Mouse (Mus musculus): ENCODE measurements around the gene Rps27rt. TPM values are rescaled to one million over a fixed set of nuclear protein-coding genes. Genes with fewer than 3 reads are reported as not detected.

Rps27rt gene
- total RNA-seq (2023), result 10 to 100 TPM; 73.8 to 92.1 TPM

DNA sequence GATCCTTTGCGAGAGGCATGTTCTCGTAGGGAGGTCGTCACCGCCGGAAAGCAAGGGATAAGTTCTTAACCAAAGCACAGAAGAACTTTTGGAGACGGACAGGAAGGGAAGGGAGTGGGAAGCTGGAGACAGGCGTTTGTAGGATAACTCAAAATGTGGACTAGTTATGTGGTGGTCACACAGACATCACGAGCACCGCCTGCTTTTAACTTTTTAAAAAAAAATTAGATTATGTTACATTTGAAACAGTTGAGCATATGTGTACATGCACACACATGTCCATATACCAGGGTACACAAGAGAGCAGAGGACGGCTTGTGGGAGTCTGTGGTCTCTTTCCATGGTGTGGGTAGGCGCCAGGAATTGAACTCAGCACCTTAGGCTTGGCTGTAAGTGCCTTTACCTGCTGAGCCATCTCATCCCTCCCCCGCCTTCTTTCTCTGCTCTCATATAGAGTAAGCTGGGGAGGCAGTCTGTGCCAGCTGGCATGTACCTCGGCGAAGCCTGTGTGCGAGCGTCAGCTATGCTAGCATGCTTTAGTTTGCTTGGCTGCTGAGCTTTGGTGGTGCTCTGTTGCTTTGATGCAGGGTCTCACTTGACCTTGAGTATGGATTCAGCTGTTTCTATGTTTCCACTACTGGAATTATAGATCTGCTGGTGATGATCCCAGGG, at the start of gene Rps27rt:
Gene Rps27rt, minus strand, starts transcription at position 51 of the 672 bp plus-strand sequence.

DNA sequence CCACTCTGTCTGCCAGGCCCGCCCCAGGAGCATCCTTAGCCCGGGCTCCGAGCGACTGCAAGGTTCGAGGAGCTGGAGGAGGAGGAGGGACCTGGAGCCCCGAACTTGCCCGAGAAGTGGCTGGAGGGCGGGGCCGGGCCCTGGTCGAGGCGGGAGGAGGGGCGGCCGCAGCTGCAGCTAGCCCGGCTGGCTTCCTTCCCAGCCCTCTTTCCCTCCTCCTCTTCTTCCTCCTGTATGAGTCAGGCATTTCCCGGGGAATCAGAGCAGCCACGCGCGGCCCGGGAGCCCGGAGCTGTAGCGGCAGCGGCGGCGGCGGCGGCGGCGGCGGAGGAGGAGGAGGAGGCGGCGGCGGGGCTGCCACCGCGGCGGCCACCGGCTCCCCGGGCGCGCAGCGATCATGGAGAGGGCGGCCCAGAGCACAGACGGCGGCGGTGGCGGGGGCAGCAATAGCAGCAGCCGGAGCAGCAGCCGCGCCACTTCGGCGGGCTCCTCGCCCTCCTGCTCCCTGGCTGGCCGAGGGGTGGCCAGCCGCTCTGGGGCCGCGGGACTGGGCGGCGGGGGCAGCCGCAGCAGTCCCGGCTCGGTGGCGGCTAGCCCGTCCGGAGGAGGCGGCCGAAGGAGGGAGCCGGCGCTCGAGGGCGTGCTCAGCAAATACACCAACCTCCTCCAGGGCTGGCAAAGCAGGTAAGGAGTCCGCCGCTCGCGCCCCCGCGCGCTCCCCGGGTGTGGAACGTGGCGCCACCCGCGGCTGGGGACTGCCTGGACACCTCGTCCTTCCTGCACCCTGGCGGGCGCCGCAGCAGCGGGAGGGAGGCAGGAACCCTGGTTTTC, 4.0 kb downstream of the Rps27rt start, which contains the start of gene Osbpl10:
Gene Osbpl10, plus strand, starts transcription at position 289 of the 831 bp plus-strand sequence.

DNA sequence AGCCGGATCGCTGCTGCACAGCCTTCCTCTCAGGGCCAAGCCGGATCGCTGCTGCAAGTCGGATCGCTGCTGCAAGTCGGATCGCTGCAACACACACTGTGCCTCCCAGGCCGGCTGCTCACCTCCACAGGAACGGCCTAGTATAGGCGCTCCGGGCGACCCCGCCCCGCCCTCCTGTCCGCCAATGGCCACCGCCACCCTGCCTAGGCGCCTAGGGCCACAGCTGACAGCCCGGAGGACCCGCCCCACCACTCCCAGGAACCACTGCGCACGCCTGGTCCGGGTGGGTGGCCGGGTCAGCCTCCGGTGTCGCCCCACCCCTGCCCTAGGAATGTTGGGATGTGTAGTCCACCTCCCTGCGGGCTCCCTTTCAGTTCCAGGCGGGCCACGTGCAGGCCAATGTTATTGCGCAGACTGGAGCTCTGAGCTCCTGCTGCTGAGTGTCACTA, 48.8 kb downstream of the Rps27rt start, which contains the start of gene Gpd1l:
Gene Gpd1l, minus strand, starts transcription at position 265 of the 449 bp plus-strand sequence.

Other genes starting within 250 kb of the Rps27rt start
- gene Cmtm7, start 200.9 kb downstream of the Rps27rt start, total RNA-seq (2023), result 100 to 1,000 TPM; 164 to 202 TPM
- 1 to 10 TPM; 2.1 to 2.6 TPM for gene Cmtm8, start 138.6 kb downstream of the Rps27rt start, total RNA-seq (2023)
- 10 to 100 TPM; 21.7 to 24.5 TPM for gene Gpd1l, start 48.8 kb downstream of the Rps27rt start, total RNA-seq (2023)
- gene Osbpl10, start 4.2 kb downstream of the Rps27rt start, total RNA-seq (2023), result not detected